Mouse (Mus musculus) heart, embryonic 13.5 days (tissue): ENCODE measurements around the gene Spg20. TPM values are rescaled to one million over a fixed set of nuclear protein-coding genes. Genes with fewer than 3 reads are reported as not detected.

ENCODE experiments used
- ATAC-seq: fragments of 200-750 bp; cut with Nextera tagmentation; 2 replicates; pipeline ENCODE4 v1.8.0; 2017; ENCODE audit warnings: moderate TSS enrichment; ENCODE audit not compliant: insufficient number of reproducible peaks, low FRiP score, low TSS enrichment; ENCODE audit errors: extremely low read depth
- H3K27ac ChIP-seq: fragments of 300-500 bp; sonication (generic); replicated peaks from 2 replicates; pipeline ENCODE4 v1.5.1; 2015; ENCODE audit warnings: moderate library complexity, mild to moderate bottlenecking, inconsistent platforms
- H3K27me3 ChIP-seq: fragments of 300-500 bp; sonication (generic); replicated peaks from 2 replicates; pipeline ENCODE4 v1.6.1; 2015; ENCODE audit warnings: mild to moderate bottlenecking, inconsistent platforms
- H3K36me3 ChIP-seq: fragments of 300-500 bp; sonication (generic); 2 replicates; pipeline ENCODE4 v1.6.1; 2015; ENCODE audit warnings: mild to moderate bottlenecking, inconsistent platforms
- H3K4me1 ChIP-seq: fragments of 300-500 bp; sonication (generic); 2 replicates; pipeline ENCODE4 v1.6.1; 2015; ENCODE audit warnings: inconsistent platforms
- H3K4me2 ChIP-seq: fragments of 300-500 bp; sonication (generic); 2 replicates; pipeline ENCODE4 v1.6.1; 2015; ENCODE audit warnings: inconsistent platforms, mild to moderate bottlenecking, moderate library complexity
- H3K4me3 ChIP-seq: fragments of 300-500 bp; sonication (generic); 2 replicates; pipeline ENCODE4 v1.5.1; 2015; ENCODE audit warnings: moderate library complexity, mild to moderate bottlenecking, inconsistent platforms
- H3K9ac ChIP-seq: fragments of 300-500 bp; sonication (generic); 2 replicates; pipeline ENCODE4 v1.6.1; 2015; ENCODE audit warnings: inconsistent platforms, mild to moderate bottlenecking, moderate library complexity
- H3K9me3 ChIP-seq: fragments of 300-500 bp; sonication (generic); 2 replicates; pipeline ENCODE4 v1.6.1; 2016; ENCODE audit warnings: inconsistent platforms
- WGBS: fragments of 180-500 bp; shearing (Covaris S2); methylation state at CpG from one replicate; pipeline ENCODE4 v1.1.7; 2015; ENCODE audit warnings: mixed read lengths; 5-methylcytosine and 5-hydroxymethylcytosine counted together
- polyA plus RNA-seq: library from polyadenylated mRNA; unstranded; fragments of >200 nt; fragmentation: Nextera tagmentation; extraction: Ambion mirVana; gene quantifications from 2 replicates; pipeline ENCODE4 v1.2.1, GENCODE M21; 2015

Spg20 gene
- polyA plus RNA-seq, 1 experiment from 2014 or later = 35.8 TPM

DNA sequence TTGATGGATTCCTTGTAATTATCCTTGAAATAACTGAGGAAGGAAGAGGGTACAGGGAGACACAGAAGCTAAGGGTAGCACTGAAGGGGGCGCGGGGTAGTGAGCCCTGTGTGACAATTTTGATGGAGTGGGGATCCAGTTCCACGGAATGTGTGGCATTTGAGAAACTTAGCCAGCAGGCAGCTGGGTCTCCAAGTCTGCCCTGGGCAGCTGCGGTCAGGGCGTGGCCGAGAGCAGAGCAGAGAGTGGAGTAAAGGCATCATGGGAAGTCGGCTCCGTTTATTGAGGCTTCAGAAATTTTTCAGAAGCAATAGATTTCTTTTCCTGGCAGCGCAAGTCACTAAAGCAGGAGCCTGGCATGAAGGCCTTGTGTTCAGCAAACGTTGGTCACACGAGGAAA, 12.9 kb upstream of the Spg20 start:
- no peak overlapping the region for H3K4me2 ChIP-seq
- no peak overlapping the region for H3K27ac ChIP-seq
- H3K27me3 ChIP-seq = no peaks in the 10 kb centered on the region
- H3K9me3 ChIP-seq = no peaks in the 10 kb centered on the region
- WGBS = 70% methylated on average over 11 of the region's 11 CpGs
- no peaks in the 10 kb centered on the region for H3K36me3 ChIP-seq
- no peak for ATAC-seq
- H3K9ac ChIP-seq = no peak overlapping the region
- peaks cover 25% of the 10 kb centered on the region for H3K4me1 ChIP-seq
- H3K4me3 ChIP-seq = no peak overlapping the region

DNA sequence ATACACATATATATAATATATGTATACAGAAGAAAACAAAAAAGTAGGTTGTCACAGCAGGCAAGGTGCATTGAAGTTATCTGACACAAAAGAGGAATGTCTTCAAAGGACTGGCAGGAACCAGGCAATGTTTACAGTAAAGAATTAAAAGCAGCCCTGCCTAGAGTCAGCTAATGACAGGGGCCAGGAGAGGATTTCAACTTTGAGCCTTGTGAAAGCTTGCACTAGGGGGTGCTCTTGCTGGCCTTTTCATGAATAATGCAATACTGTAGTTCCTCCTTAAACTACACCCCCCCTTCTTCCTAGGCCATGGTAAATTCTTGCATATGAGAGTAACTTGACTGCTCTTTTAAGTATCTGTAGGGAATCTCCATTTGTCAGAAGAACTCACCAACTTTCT, 10.8 kb upstream of the Spg20 start:
- no peak overlapping the region for H3K4me3 ChIP-seq
- no peaks in the 10 kb centered on the region for H3K36me3 ChIP-seq
- no peaks in the 10 kb centered on the region for H3K27me3 ChIP-seq
- no peak overlapping the region for H3K9ac ChIP-seq
- no peak overlapping the region for H3K4me2 ChIP-seq
- no peak for ATAC-seq
- no peaks in the 10 kb centered on the region for H3K9me3 ChIP-seq
- peaks cover 29% of the 10 kb centered on the region for H3K4me1 ChIP-seq
- H3K27ac ChIP-seq = no peak overlapping the region

DNA sequence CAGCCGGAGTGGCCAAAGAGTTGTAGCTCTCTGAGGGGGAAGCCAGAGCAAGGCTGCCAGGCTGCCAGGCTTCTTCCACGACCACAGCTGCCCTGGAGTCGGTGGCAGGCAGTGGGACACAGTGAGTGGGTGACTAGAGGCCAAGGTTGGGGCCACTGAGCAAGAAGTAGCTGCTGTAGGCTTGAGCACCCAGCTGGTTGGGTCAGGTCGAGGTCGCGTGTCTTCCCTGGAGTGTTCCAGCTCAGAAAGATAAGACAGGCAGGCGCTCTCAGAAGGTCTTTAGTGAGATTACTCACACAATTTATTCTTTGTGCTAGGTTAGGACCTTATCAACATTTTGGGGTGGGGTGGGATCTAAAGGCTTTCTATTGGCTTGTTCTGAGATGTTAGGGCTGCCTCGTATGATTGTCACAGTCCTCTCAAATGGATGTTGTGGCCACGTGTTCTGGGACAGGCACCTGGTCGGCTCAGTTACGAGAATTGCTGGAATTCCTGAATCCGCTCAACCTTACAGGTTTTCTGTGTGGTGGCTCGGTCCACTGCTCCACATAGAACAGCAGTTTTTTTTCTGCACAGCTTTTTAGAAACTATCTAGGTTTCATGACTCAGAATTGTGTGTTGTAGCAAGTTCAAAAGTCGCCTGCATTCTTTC, 6.4 kb upstream of the Spg20 start:
- no peaks in the 10 kb centered on the region; the same call in 1 of the 2 replicates for H3K9me3 ChIP-seq
- no peak overlapping the region for H3K27ac ChIP-seq
- H3K36me3 ChIP-seq = no peaks in the 10 kb centered on the region
- H3K4me1 ChIP-seq = peaks cover 8% of the 10 kb centered on the region; the same call in 1 of the 2 replicates
- no peak for ATAC-seq
- H3K4me3 ChIP-seq = no peak overlapping the region
- H3K4me2 ChIP-seq = no peak overlapping the region
- H3K9ac ChIP-seq = no peak overlapping the region
- H3K27me3 ChIP-seq = no peaks in the 10 kb centered on the region
- 44% methylated on average over 14 of the region's 14 CpGs for WGBS

DNA sequence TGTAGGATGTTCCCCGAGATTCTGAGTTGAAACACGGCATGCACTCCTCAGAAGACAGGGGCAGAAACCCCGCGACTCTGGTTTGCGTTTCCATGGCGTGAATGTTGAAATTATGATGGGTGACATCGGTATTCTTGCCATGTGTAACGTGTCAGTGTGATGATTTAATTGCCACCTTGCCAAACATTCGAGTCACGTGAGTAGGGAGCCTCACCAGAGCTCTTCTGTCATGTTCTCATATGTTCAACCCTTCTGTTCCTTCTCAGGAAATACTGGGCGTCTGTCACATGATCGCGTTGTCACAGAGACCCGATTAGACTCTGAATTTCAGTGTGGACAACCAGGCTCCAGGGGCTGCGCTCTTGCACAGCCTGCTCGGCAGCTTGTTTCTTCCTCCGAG, 5.9 kb upstream of the Spg20 start:
- H3K27ac ChIP-seq = no peak overlapping the region
- H3K9me3 ChIP-seq = no peaks in the 10 kb centered on the region; the same call in 1 of the 2 replicates
- H3K27me3 ChIP-seq = no peaks in the 10 kb centered on the region
- WGBS = 80% methylated on average over 17 of the region's 17 CpGs
- no peaks in the 10 kb centered on the region for H3K36me3 ChIP-seq
- H3K9ac ChIP-seq = no peak overlapping the region
- H3K4me2 ChIP-seq = no peak overlapping the region
- no peak for ATAC-seq
- peaks cover 8% of the 10 kb centered on the region; the same call in 1 of the 2 replicates for H3K4me1 ChIP-seq
- H3K4me3 ChIP-seq = no peak overlapping the region

DNA sequence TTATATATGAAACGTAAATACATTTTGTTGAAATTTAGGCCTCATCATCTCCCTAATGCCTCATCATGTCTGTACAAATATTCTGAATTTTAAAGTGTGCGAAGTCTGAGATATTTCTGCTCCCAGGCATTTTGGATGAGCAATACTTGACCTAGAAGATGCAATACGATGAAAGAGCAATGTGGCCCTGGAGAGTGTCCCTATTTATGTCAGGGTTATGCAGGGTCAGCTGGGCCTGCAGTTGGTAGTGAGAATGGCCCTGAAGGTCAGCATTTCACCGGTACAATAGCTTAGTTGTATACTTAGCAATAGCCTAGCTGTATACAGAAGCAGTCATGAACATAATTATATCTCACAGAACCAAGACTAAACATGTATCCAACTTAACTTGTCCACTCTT, 2.8 kb upstream of the Spg20 start:
- no peaks in the 10 kb centered on the region; the same call in 1 of the 2 replicates for H3K9me3 ChIP-seq
- peaks cover 25% of the 10 kb centered on the region for H3K4me1 ChIP-seq
- no peaks in the 10 kb centered on the region for H3K27me3 ChIP-seq
- ATAC-seq = no peak
- 76% methylated on average over 4 of the region's 4 CpGs for WGBS
- H3K36me3 ChIP-seq = no peaks in the 10 kb centered on the region
- H3K27ac ChIP-seq = no peak overlapping the region
- H3K4me3 ChIP-seq = no peak overlapping the region
- no peak overlapping the region for H3K4me2 ChIP-seq
- no peak overlapping the region for H3K9ac ChIP-seq

DNA sequence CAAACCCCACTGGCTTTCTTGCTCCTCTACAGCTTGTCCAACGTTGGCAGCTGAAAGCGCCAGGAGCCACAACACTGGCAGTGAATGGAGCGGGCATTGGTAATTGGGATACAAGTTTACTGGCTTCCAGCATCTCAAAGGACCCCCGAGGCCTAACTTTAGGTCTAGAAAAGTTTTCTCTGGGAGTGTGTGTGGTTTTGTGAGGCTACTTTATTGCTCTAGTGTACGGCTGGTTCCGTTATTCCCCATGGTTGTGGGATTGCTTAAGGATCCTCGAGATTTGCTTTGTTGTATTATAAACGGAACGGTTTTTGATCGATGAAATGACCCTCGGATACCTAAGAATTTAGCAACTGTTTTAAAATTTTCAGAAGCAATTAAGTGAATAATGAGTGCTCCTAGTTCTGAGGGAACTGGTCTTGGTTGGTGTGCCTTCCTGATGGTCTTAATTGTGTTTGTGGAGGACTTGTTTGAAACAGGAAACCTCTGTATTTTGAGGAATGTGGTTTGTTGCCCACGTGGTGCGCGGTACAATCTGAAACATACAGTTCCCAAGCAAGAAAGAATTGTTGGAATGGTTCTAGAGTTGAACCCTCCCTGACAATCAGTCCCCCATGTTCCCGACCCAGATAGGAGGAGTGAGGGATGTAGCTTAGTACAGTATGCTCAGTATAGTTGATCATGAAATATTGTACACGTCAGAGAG, 955 bp downstream of the Spg20 start:
- Histone ChIP-seq H3K9ac (peak overlapping the region; percentile 95), H3K9me3 (no peaks in the 10 kb centered on the region), H3K4me1 (peaks cover 46% of the 10 kb centered on the region), H3K36me3 (peaks cover 14% of the 10 kb centered on the region), H3K4me3 (peak overlapping the region; percentile 86), H3K27ac (peak overlapping the region; percentile 91), H3K4me2 (peak overlapping the region; percentile 77), H3K27me3 (no peaks in the 10 kb centered on the region)
- WGBS = 41% methylated on average over 16 of the region's 16 CpGs
- no peak for ATAC-seq

DNA sequence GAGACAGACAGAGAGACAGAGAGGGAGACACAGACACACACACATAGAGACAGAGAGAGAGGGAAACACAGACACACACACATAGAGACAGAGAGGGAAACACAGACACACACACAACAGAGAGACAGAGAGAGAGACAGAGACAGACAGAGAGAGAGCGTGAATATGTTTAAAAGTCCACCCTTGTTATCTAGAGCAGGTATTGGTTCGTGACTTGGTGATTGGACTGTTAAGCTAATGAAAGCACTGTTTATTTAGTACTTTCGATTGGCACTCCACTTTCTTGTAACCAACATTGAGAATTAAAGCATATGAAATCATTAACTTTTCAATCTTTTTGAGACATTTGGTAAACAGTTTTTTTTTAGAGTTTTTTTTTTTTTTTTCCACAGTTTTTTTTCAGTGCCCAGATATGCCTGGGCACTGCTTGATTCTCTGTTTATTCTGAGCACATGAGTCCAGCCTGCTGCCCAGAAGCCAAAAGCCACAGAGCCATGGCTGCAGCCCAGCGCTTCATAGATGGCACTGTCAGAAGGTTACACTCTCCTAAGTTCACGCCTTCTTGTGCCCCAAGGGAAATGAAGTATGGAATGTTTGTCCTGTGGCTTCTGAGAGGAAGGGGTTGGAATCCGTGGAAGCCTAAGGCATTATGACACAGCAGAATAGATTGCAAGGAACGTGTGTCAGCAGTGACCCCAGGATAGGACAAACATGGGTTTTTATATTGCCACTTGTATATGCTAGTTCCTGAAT, 2.6 kb downstream of the Spg20 start:
- Histone ChIP-seq H3K27me3 (no peaks in the 10 kb centered on the region), H3K9ac (peak overlapping the region; percentile 37; the same call in 1 of the 2 replicates), H3K27ac (no peak overlapping the region; the same call in 1 of the 2 replicates), H3K4me1 (peaks cover 53% of the 10 kb centered on the region), H3K9me3 (no peaks in the 10 kb centered on the region), H3K4me2 (peak overlapping the region; percentile 77), H3K4me3 (no peak overlapping the region), H3K36me3 (peaks cover 31% of the 10 kb centered on the region)
- no peak for ATAC-seq
- 47% methylated on average over 7 of the region's 7 CpGs for WGBS

DNA sequence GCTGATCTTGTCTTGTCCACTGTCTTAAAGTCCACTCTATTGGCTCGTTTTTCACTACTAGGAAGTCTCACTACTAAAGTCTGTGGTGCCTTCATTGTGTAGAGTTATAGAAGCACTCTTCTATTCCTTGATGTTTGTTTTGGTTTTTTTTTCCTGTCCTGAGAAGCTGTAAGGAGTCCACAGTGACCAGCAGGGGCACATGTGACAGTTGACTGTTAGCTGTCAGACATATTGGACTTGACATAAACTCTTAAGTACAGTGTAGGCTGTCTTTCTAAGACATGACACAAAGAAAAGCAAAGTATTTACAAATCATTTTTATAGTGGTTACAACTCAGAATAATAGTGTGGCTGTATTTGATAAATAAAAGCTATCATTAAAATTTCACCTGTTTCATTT, 3.2 kb downstream of the Spg20 start:
- H3K4me2 ChIP-seq = peak overlapping the region; percentile 77
- no peak for ATAC-seq

DNA sequence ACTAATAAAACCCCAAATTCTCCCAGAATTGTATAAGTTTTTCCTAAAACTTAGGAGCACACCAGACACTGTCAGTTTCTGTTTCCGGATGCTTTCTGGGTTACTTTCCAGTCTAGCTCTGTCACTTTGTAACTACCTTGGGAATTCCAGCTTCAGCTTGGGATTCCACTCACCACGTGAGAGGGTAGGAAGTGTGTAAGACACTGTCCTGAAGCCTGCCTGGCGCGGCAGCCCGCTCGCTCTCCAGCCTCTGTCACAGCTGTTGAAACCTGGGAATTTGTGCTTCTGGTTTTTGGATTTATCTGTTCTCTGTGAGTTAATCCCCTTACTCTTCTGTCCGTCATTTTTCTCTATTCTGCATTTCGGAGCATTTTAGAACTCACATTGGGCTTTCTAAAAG, 4.1 kb downstream of the Spg20 start:
- Histone ChIP-seq H3K9ac (no peak overlapping the region), H3K4me1 (peaks cover 64% of the 10 kb centered on the region), H3K27me3 (no peaks in the 10 kb centered on the region), H3K4me3 (no peak overlapping the region), H3K9me3 (no peaks in the 10 kb centered on the region), H3K36me3 (peaks cover 43% of the 10 kb centered on the region), H3K4me2 (peak overlapping the region; percentile 51), H3K27ac (peak overlapping the region; percentile 65; the same call in 1 of the 2 replicates)
- ATAC-seq = no peak
- WGBS = 32% methylated on average over 8 of the region's 8 CpGs

More for the DNA sequence above, 3.2 kb downstream of the Spg20 start:
- no peaks in the 10 kb centered on the region for H3K9me3 ChIP-seq
- H3K9ac ChIP-seq = no peak overlapping the region
- H3K4me1 ChIP-seq = peaks cover 57% of the 10 kb centered on the region
- peaks cover 34% of the 10 kb centered on the region for H3K36me3 ChIP-seq
- H3K27me3 ChIP-seq = no peaks in the 10 kb centered on the region
- no peak overlapping the region for H3K4me3 ChIP-seq
- H3K27ac ChIP-seq = no peak overlapping the region; the same call in 1 of the 2 replicates
- 38% methylated on average over 1 of the region's 1 CpGs for WGBS

DNA sequence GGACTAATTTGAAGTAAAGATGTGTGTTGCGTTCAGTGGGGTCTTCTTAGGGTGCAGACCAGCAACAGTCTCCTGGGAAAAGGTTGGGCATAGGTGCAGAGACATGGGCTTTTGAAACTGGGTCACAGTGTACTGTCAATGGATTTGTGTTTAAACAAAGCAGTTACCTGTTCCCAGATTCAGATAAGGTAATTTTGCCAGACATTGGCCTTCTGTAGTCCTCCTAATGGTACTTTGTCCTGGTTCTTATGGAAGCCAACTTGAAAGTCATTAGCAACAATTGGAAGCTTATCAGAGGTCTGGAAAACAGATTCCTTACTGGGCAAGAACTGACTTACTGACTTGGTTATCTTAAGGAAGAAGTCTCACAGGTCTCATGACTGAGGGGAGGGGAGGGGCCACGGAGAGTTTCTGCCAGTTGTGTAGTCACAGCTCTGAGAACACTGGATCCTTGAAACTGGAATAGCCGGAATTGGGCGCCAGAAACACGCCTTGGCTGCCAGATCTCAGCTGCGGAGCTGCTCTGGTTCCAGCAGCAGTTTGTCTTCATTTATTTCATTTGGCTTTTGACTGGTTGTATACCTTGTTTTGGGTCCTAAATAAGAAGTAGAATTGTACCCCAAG, 7.5 kb downstream of the Spg20 start:
- peaks cover 75% of the 10 kb centered on the region for H3K36me3 ChIP-seq

DNA sequence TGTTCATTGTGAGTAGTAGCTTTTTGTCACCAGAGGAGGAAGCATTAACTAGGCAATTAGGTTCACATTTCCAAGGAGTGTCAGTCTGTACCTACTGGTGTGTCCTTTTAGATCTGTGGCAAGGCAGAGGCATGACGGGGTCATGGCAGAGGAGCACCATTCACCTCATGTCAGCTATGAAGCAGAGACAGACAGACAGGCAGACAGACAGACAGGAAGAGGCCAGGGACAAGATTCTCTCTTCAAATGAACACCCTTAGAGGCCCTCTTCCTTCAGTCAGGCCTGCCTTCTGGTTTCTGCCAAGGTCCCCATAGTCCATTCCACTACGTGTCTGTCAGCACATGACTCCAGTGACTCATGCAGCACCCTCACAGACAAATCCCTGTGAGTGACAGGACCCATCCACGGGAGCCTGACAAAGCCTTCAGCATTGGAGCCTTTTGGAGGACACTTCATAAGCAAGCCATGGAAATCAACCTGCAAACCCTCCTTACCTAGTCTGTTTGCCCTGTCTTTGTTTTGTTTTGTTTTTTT, 10.5 kb downstream of the Spg20 start:
- H3K36me3 ChIP-seq = peaks cover 96% of the 10 kb centered on the region
- WGBS = 57% methylated on average over 3 of the region's 3 CpGs

More for the DNA sequence above, 7.5 kb downstream of the Spg20 start:
- Histone ChIP-seq H3K9ac (no peak overlapping the region), H3K4me3 (no peak overlapping the region), H3K27me3 (no peaks in the 10 kb centered on the region), H3K4me2 (no peak overlapping the region), H3K9me3 (no peaks in the 10 kb centered on the region), H3K27ac (0 out of 2 replicates have a peak overlapping the region, but pooled peaks have one; percentile 8), H3K4me1 (peaks cover 49% of the 10 kb centered on the region)
- 70% methylated on average over 6 of the region's 6 CpGs for WGBS
- ATAC-seq = no peak

More for the DNA sequence above, 10.5 kb downstream of the Spg20 start:
- ATAC-seq = no peak
- H3K9me3 ChIP-seq = no peaks in the 10 kb centered on the region
- no peak overlapping the region for H3K4me3 ChIP-seq
- no peak overlapping the region for H3K4me2 ChIP-seq
- no peak overlapping the region for H3K27ac ChIP-seq
- peaks cover 22% of the 10 kb centered on the region for H3K4me1 ChIP-seq
- H3K9ac ChIP-seq = no peak overlapping the region
- H3K27me3 ChIP-seq = no peaks in the 10 kb centered on the region
